Mouse (Mus musculus) common myeloid progenitor, adult 5-6 weeks (primary cell): ENCODE results near the gene Clic4. TPM values are rescaled to one million over a fixed set of nuclear protein-coding genes. Genes with fewer than 3 reads are reported as not detected.

Experiments
- ATAC-seq: replicated peaks from 2 replicates; pipeline ENCODE4 v1.8.0; 2016; ENCODE audit warnings: low read depth, mild to moderate bottlenecking, moderate TSS enrichment, inconsistent platforms; ENCODE audit not compliant: poor library complexity, severe bottlenecking
- total RNA-seq: library from RNA; stranded (forward); fragments of 200-1000, 187-1606 nt; gene quantifications from 2 replicates; pipeline ENCODE4 v1.2.3, GENCODE M21; 2017

Gene Clic4
- total RNA-seq, 1 experiment from 2014 or later: 79.0 TPM

- peak; percentile 76 for ATAC-seq
Measured at GRCm38 (mm10) chr4:135238706-135239510, 33.7 kb downstream of the Clic4 start.

GRCm38 (mm10) chr4:135236658-135237057, 36.0 kb downstream of the Clic4 start:
- ATAC-seq: no peak

- ATAC-seq: no peak
Measured at GRCm38 (mm10) chr4:135235546-135235945, 37.1 kb downstream of the Clic4 start.

GRCm38 (mm10) chr4:135232563-135232962, 40.1 kb downstream of the Clic4 start:
- no peak for ATAC-seq

GRCm38 (mm10) chr4:135231543-135231942, 41.1 kb downstream of the Clic4 start:
- ATAC-seq: no peak

GRCm38 (mm10) chr4:135231136-135231535, 41.5 kb downstream of the Clic4 start:
- ATAC-seq: no peak

- no peak for ATAC-seq
Measured at GRCm38 (mm10) chr4:135230661-135231060, 42.0 kb downstream of the Clic4 start.

GRCm38 (mm10) chr4:135229871-135230270, 42.7 kb downstream of the Clic4 start:
- ATAC-seq: no peak

GRCm38 (mm10) chr4:135228136-135228535, 44.5 kb downstream of the Clic4 start:
- no peak for ATAC-seq

GRCm38 (mm10) chr4:135226008-135226667, 46.5 kb downstream of the Clic4 start:
- peak; percentile 47; the same call in 1 of the 2 replicates for ATAC-seq

GRCm38 (mm10) chr4:135223808-135224207, 48.8 kb downstream of the Clic4 start:
- ATAC-seq: no peak

GRCm38 (mm10) chr4:135221632-135222407, 50.8 kb downstream of the Clic4 start:
- ATAC-seq: no peak

GRCm38 (mm10) chr4:135220641-135221040, 52.0 kb downstream of the Clic4 start:
- no peak for ATAC-seq

- ATAC-seq: peak; percentile 88
Measured at GRCm38 (mm10) chr4:135219652-135220051, 53.0 kb downstream of the Clic4 start.

GRCm38 (mm10) chr4:135209846-135210245, 62.8 kb downstream of the Clic4 start:
- no peak for ATAC-seq

GRCm38 (mm10) chr4:135205711-135206600, 66.7 kb downstream of the Clic4 start:
- peak; percentile 83 for ATAC-seq

GRCm38 (mm10) chr4:135205254-135205653, 67.4 kb downstream of the Clic4 start:
- ATAC-seq: no peak

- ATAC-seq: no peak
Measured at GRCm38 (mm10) chr4:135204666-135205065, 67.9 kb downstream of the Clic4 start.

- ATAC-seq: no peak
Measured at GRCm38 (mm10) chr4:135203806-135204560, 68.6 kb downstream of the Clic4 start.
